In the genomic region with DNA sequence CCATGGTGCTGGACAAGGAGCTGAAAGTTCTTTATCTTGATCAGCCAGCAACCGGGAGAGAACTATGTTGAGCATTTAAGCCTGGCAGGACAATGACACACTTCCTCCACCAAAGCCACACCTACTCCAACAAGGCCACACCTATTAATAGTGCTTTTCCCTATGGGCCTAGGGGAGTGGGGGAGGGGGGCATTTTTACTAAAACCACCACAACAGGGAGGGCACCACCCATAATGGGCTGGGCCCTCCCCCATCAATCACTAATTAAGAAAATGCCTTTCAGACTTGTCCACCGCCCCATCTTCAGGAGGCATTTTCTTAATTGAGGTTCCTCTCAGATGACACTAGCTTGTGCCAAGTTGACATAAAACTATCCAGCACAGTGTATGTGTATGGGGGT, we compare ENCODE assay signal across 33 mouse cellular contexts. TPM values are rescaled to one million over a fixed set of nuclear protein-coding genes. Genes with fewer than 3 reads are reported as not detected.
DNase-seq lines count a peak whose midpoint lies in the region; ATAC-seq and TF ChIP-seq lines count a peak whose summit lies in the region.
"Had no signal": no experiment of that assay in that cellular context is flagged by ENCODE, and none has a peak within 500 bp of the region (broad histone marks: within the 10 kb centered on the region; RNA-seq: fewer than 3 reads in every experiment).

No protein-coding gene starts in this region.

- no peak overlapping the region for H3K4me2 ChIP-seq in lung, postnatal 0 days (replicated peaks; ENCODE audit: low read depth, low read length)
- H3K4me2 ChIP-seq: embryonic facial prominence, embryonic 12.5 days; embryonic facial prominence, embryonic 15.5 days; hindbrain, embryonic 14.5 days had no signal

- H3K9me3 ChIP-seq in lung, postnatal 0 days (ENCODE audit: low read length) = no peaks in the 10 kb centered on the region
- H3K9me3 ChIP-seq: embryonic facial prominence, embryonic 12.5 days; embryonic facial prominence, embryonic 15.5 days; hindbrain, embryonic 10.5 days had no signal

- no peak overlapping the region for H3K9ac ChIP-seq in lung, postnatal 0 days (replicated peaks; ENCODE audit: low read depth)
- H3K9ac ChIP-seq: embryonic facial prominence, embryonic 12.5 days; embryonic facial prominence, embryonic 15.5 days; forebrain, postnatal 0 days; hindbrain, embryonic 14.5 days had no signal

- peak; percentile 65 for DNase-seq in heart, adult 11 months
- DNase-seq in heart, postnatal 4 days = no peak
- DNase-seq in lung, postnatal 0 days (ENCODE audit: low spot score) = peak; percentile 15
- no peak for DNase-seq in lung, adult 2 months
- DNase-seq in 416B (ENCODE audit: low read depth) (peak; percentile 4), ZHBTc4 (ENCODE audit: low read depth, low spot score) (peak; percentile 46)
- DNase-seq in thymus, adult 2 months = no peak
- DNase-seq: adrenal gland, postnatal 10 days; B cell, adult 2 months; cerebellum, adult 11 months; cerebellum, adult 2 months; cerebellum, adult 9-11 months; cerebellum, postnatal 25 days; forebrain, postnatal 0 days; gastrocnemius, adult 2 months; gastrocnemius, postnatal 14 days; heart, adult 18-20 months had no signal

- TF ChIP-seq POLR2A in lung, adult 2 months (IDR thresholded peaks at IDR 0.05; ENCODE audit: borderline replicate concordance, extremely low read depth, low read depth, low read length) = no peak
- TF ChIP-seq POLR2A in thymus, adult 2 months (IDR thresholded peaks at IDR 0.05; ENCODE audit: control insufficient read depth, extremely low read depth, insufficient read depth, low read length, poor library complexity) = no peak

- H3K4me1 ChIP-seq in lung, postnatal 0 days (ENCODE audit: insufficient read depth, low read depth, low read length) = no peaks in the 10 kb centered on the region
- H3K4me1 ChIP-seq in lung, adult 2 months (ENCODE audit: control insufficient read depth, insufficient read depth, low read length) = no peaks in the 10 kb centered on the region
- H3K4me1 ChIP-seq in thymus, adult 2 months (replicated peaks; ENCODE audit: control insufficient read depth, insufficient read depth, low read length) = no peaks in the 10 kb centered on the region
- H3K4me1 ChIP-seq: embryonic facial prominence, embryonic 12.5 days; embryonic facial prominence, embryonic 15.5 days; hindbrain, embryonic 10.5 days had no signal

- TF ChIP-seq CTCF in lung, postnatal 0 days (IDR thresholded peaks at IDR 0.05) = no peak
- TF ChIP-seq CTCF in lung, adult 2 months (IDR thresholded peaks at IDR 0.05; ENCODE audit: insufficient read depth, low read length) = no peak
- TF ChIP-seq CTCF in thymus, adult 2 months (IDR thresholded peaks at IDR 0.05; ENCODE audit: borderline replicate concordance, control insufficient read depth, extremely low read depth, insufficient read depth, low read length, poor library complexity) = no peak

- WGBS in lung, postnatal 0 days = 53% methylated on average over 2 of the region's 2 CpGs
- 53% methylated on average over 2 of the region's 2 CpGs for WGBS in lung, adult 2 months
- 56% methylated on average over 2 of the region's 2 CpGs for WGBS in thymus, adult 2 months

- H3K27me3 ChIP-seq in lung, postnatal 0 days (replicated peaks; ENCODE audit: insufficient read depth, low read length) = no peaks in the 10 kb centered on the region
- H3K27me3 ChIP-seq in thymus, adult 2 months (ENCODE audit: control insufficient read depth, insufficient read depth, low read length) = no peaks in the 10 kb centered on the region
- H3K27me3 ChIP-seq: embryonic facial prominence, embryonic 12.5 days; embryonic facial prominence, embryonic 15.5 days had no signal

- no peaks in the 10 kb centered on the region for H3K36me3 ChIP-seq in lung, postnatal 0 days (ENCODE audit: insufficient read depth, low read length)
- H3K36me3 ChIP-seq in thymus, adult 2 months (ENCODE audit: control insufficient read depth, insufficient read depth, low read length) = no peaks in the 10 kb centered on the region
- H3K36me3 ChIP-seq: embryonic facial prominence, embryonic 12.5 days; embryonic facial prominence, embryonic 15.5 days; hindbrain, embryonic 10.5 days had no signal

- H3K27ac ChIP-seq in lung, postnatal 0 days (ENCODE audit: low read length) = no peak overlapping the region
- no peak overlapping the region for H3K27ac ChIP-seq in thymus, adult 2 months (ENCODE audit: control insufficient read depth, insufficient read depth, low read length)
- H3K27ac ChIP-seq: embryonic facial prominence, embryonic 12.5 days; embryonic facial prominence, embryonic 15.5 days; gastrocnemius, adult 2 months; hindbrain, embryonic 10.5 days; hindbrain, embryonic 14.5 days had no signal

- peak; percentile 50; the same call in 1 of the 2 replicates for ATAC-seq in lung, postnatal 0 days
- ATAC-seq: forebrain, embryonic 14.5 days; forebrain, postnatal 0 days had no signal

- H3K4me3 ChIP-seq in lung, postnatal 0 days (ENCODE audit: low read depth, low read length) = no peak overlapping the region
- H3K4me3 ChIP-seq in lung, adult 2 months (replicated peaks; ENCODE audit: extremely low read depth, low read depth, low read length) = no peak overlapping the region
- H3K4me3 ChIP-seq in thymus, adult 2 months (ENCODE audit: control insufficient read depth, insufficient read depth, low read length) = no peak overlapping the region
- H3K4me3 ChIP-seq: embryonic facial prominence, embryonic 12.5 days; embryonic facial prominence, embryonic 15.5 days; gastrocnemius, adult 2 months; hindbrain, embryonic 10.5 days had no signal

- TF ChIP-seq EP300 in lung, postnatal 0 days (IDR thresholded peaks at IDR 0.05) = no peak

RNA-seq across cellular contexts. Expression of a gene that starts 12.4 kb away (rescaled TPM):
- total RNA-seq in heart, postnatal 4 days (2021) = not detected
- polyA plus RNA-seq in lung, postnatal 0 days (2015; fragmentation: Nextera tagmentation; extraction: Ambion mirVana) = not detected in 2 replicates
- not detected in 2 replicates for polyA plus RNA-seq in lung, adult 2 months (2012; rRNA removed)
- not detected in 2 replicates for polyA plus RNA-seq in thymus, adult 2 months (2012; rRNA removed)
- total RNA-seq: adrenal gland, adult 18-20 months; adrenal gland, postnatal 10 days; adrenal gland, postnatal 4 days; CH12.LX; common myeloid progenitor, adult 5-6 weeks; forebrain, postnatal 0 days; gastrocnemius, adult 2 months; gastrocnemius, postnatal 14 days; gastrocnemius, postnatal 4 days; heart, adult 18-20 months; heart, postnatal 25 days; MEL had no signal
- polyA plus RNA-seq: cerebellum, adult 2 months; embryonic facial prominence, embryonic 12.5 days; embryonic facial prominence, embryonic 15.5 days; forebrain, embryonic 14.5 days; forebrain, postnatal 0 days; frontal cortex, adult 2 months; heart, embryonic 14.5 days; heart, postnatal 0 days; hindbrain, embryonic 10.5 days; hindbrain, embryonic 14.5 days; intestine, embryonic 14.5 days had no signal

RNA-seq across cellular contexts. Expression of a gene that starts 28.2 kb away (rescaled TPM):
- 100 to 1,000 TPM; 221 to 229 TPM for total RNA-seq in heart, postnatal 4 days (2021)
- 400 and 429 TPM in 2 replicates for polyA plus RNA-seq in lung, postnatal 0 days (2015; fragmentation: Nextera tagmentation; extraction: Ambion mirVana)
- polyA plus RNA-seq in lung, adult 2 months (2012; rRNA removed) = 245 and 297 TPM in 2 replicates
- 476 and 492 TPM in 2 replicates for polyA plus RNA-seq in thymus, adult 2 months (2012; rRNA removed)

Comparison
In these comparisons a context has a peak if more than half of its experiments do, and no peak if none do; other contexts are left out.
1. DNase-seq: peak in heart, adult 11 months (single experiment), lung, postnatal 0 days (single experiment), 416B (single experiment) and ZHBTc4 (single experiment); none in heart, postnatal 4 days (single experiment), lung, adult 2 months (single experiment) and thymus, adult 2 months (single experiment).